Mouse (Mus musculus): ENCODE results near the gene Ribc2. TPM values are rescaled to one million over a fixed set of nuclear protein-coding genes. Genes with fewer than 3 reads are reported as not detected.

The Ribc2 gene
- 0.15 and 0.25 TPM in 2 replicates for polyA plus RNA-seq (2014; fragmentation: Nextera tagmentation; extraction: Ambion mirVana)

GRCm38 (mm10) chr15:85131275-85132192 is at the start of gene Ribc2, which contains the start of gene Smc1b:
Gene Ribc2 (plus strand): TSS chr15:85132078.
Gene Smc1b (minus strand): TSS chr15:85131964.
- 30% methylated on average over 57 of the region's 58 CpGs for WGBS
- H3K27me3 ChIP-seq (replicated peaks; ENCODE audit: control insufficient read depth, insufficient read depth, low read length): peaks cover 7% of the 10 kb centered on the region
- H3K9ac ChIP-seq (ENCODE audit: low read depth, low read length): no peak within 1 kb of the TSS
- peak within 1 kb of the TSS; percentile 56 for H3K4me2 ChIP-seq
- no peaks in the 10 kb centered on the region for H3K9me3 ChIP-seq (ENCODE audit: control insufficient read depth, low read length)
- no peak for ATAC-seq (replicated peaks; ENCODE audit: low FRiP score)
- no peak within 1 kb of the TSS for H3K27ac ChIP-seq (ENCODE audit: low read depth, low read length)
- H3K4me1 ChIP-seq (replicated peaks; ENCODE audit: control insufficient read depth, insufficient read depth, low read length): no peaks in the 10 kb centered on the region
- no peaks in the 10 kb centered on the region for H3K36me3 ChIP-seq (ENCODE audit: control insufficient read depth, insufficient read depth, low read length)
- DNase-seq (ENCODE audit: low spot score): peak; percentile 65
- H3K4me3 ChIP-seq (ENCODE audit: low read depth, low read length): peak within 1 kb of the TSS; percentile 33

DNA sequence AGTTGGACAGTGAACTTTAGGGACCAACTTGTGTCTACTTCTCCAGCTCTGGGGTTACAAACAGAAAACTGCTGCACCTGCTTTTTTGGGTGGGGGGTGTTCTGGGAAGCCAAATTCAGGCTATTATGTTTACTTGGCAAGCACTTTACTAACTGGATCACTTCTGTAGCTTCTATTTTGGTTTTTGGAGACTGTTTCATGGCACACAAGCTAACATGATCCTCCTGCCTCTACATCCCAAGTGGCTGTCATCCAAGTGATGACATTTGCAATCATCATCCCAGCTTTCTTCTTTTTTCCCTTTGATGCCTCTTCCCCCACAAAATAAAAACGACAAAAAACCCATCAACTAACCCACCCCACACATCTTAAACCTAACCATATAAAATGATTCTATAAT is 46.2 kb upstream of the Ribc2 start:
- no peaks in the 10 kb centered on the region for H3K27me3 ChIP-seq (replicated peaks; ENCODE audit: control insufficient read depth, insufficient read depth, low read length)
- 56% methylated on average over 1 of the region's 1 CpGs for WGBS
- H3K9ac ChIP-seq (ENCODE audit: low read depth, low read length): no peak overlapping the region
- H3K4me2 ChIP-seq: no peak overlapping the region
- H3K9me3 ChIP-seq (ENCODE audit: control insufficient read depth, low read length): no peaks in the 10 kb centered on the region
- H3K36me3 ChIP-seq (ENCODE audit: control insufficient read depth, insufficient read depth, low read length): no peaks in the 10 kb centered on the region
- no peak overlapping the region for H3K4me3 ChIP-seq (ENCODE audit: low read depth, low read length)
- ATAC-seq (replicated peaks; ENCODE audit: low FRiP score) (no peak), DNase-seq (ENCODE audit: low spot score) (no peak)
- no peaks in the 10 kb centered on the region for H3K4me1 ChIP-seq (replicated peaks; ENCODE audit: control insufficient read depth, insufficient read depth, low read length)
- no peak overlapping the region for H3K27ac ChIP-seq (ENCODE audit: low read depth, low read length)

DNA sequence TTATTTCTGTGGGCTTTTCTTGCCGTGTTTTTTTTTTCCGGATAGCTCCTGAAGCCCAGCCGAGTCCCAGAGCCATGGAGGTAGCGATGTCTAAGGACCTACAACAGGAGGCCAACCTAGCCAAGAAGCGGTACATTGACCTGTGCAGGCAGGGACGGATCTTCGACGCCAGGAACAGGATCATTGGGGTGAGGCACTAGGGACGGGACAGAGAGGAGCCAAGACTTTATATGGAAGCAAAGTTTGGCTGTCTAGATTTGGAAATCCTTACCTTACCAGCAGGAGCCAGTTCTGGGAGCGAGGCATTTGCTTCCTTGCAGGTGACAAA is 279 bp downstream of the Ribc2 start:
- peak overlapping the region; percentile 33 for H3K4me3 ChIP-seq (ENCODE audit: low read depth, low read length)
- H3K27me3 ChIP-seq (replicated peaks; ENCODE audit: control insufficient read depth, insufficient read depth, low read length): peaks cover 9% of the 10 kb centered on the region
- WGBS: 22% methylated on average over 10 of the region's 10 CpGs
- H3K9me3 ChIP-seq (ENCODE audit: control insufficient read depth, low read length): no peaks in the 10 kb centered on the region
- H3K9ac ChIP-seq (ENCODE audit: low read depth, low read length): no peak overlapping the region
- DNase-seq (ENCODE audit: low spot score): no peak
- peak overlapping the region; percentile 56 for H3K4me2 ChIP-seq
- ATAC-seq (replicated peaks; ENCODE audit: low FRiP score): no peak
- no peaks in the 10 kb centered on the region for H3K36me3 ChIP-seq (ENCODE audit: control insufficient read depth, insufficient read depth, low read length)
- no peaks in the 10 kb centered on the region for H3K4me1 ChIP-seq (replicated peaks; ENCODE audit: control insufficient read depth, insufficient read depth, low read length)
- H3K27ac ChIP-seq (ENCODE audit: low read depth, low read length): no peak overlapping the region

DNA sequence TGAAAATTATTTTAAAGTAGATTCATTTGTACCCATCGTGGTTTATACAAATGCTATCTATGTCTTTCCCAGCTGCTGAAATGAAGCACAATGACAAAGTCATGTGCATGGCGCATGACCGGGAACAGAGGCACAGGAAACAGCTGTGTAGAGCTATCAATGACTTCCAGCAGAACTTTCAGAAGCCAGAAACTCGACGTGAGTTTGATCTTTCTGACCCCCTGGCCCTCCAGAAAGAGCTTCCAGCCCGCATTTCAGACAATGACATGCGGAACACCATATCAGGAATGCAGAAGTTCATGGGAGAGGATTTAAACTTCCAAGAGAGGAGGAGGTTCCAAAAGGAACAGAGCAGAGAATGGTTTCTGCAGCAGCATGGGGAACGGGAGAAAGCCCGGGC is 3.3 kb downstream of the Ribc2 start:
- H3K27me3 ChIP-seq (replicated peaks; ENCODE audit: control insufficient read depth, insufficient read depth, low read length): peaks cover 9% of the 10 kb centered on the region
- no peak overlapping the region for H3K27ac ChIP-seq (ENCODE audit: low read depth, low read length)
- DNase-seq (ENCODE audit: low spot score): no peak
- no peaks in the 10 kb centered on the region for H3K36me3 ChIP-seq (ENCODE audit: control insufficient read depth, insufficient read depth, low read length)
- H3K9me3 ChIP-seq (ENCODE audit: control insufficient read depth, low read length): no peaks in the 10 kb centered on the region
- WGBS: 38% methylated on average over 9 of the region's 9 CpGs
- no peak overlapping the region for H3K4me2 ChIP-seq
- H3K4me3 ChIP-seq (ENCODE audit: low read depth, low read length): no peak overlapping the region
- H3K4me1 ChIP-seq (replicated peaks; ENCODE audit: control insufficient read depth, insufficient read depth, low read length): no peaks in the 10 kb centered on the region
- no peak for ATAC-seq (replicated peaks; ENCODE audit: low FRiP score)
- H3K9ac ChIP-seq (ENCODE audit: low read depth, low read length): no peak overlapping the region

GRCm38 (mm10) chr15:85141290-85141689 is 9.4 kb downstream of the Ribc2 start:
- no peak for ATAC-seq (replicated peaks; ENCODE audit: low FRiP score)

GRCm38 (mm10) chr15:85142441-85142840 is 10.6 kb downstream of the Ribc2 start:
- no peaks in the 10 kb centered on the region for H3K4me1 ChIP-seq (replicated peaks; ENCODE audit: control insufficient read depth, insufficient read depth, low read length)
- DNase-seq (ENCODE audit: low spot score) (no peak), ATAC-seq (replicated peaks; ENCODE audit: low FRiP score) (no peak)
- 47% methylated on average over 2 of the region's 2 CpGs for WGBS
- H3K4me2 ChIP-seq: no peak overlapping the region
- H3K4me3 ChIP-seq (ENCODE audit: low read depth, low read length): no peak overlapping the region
- H3K27ac ChIP-seq (ENCODE audit: low read depth, low read length): no peak overlapping the region
- no peaks in the 10 kb centered on the region; the same call in 1 of the 2 replicates for H3K27me3 ChIP-seq (replicated peaks; ENCODE audit: control insufficient read depth, insufficient read depth, low read length)
- no peak overlapping the region for H3K9ac ChIP-seq (ENCODE audit: low read depth, low read length)
- H3K36me3 ChIP-seq (ENCODE audit: control insufficient read depth, insufficient read depth, low read length): no peaks in the 10 kb centered on the region
- no peaks in the 10 kb centered on the region for H3K9me3 ChIP-seq (ENCODE audit: control insufficient read depth, low read length)

More at GRCm38 (mm10) chr15:85141290-85141689, 9.4 kb downstream of the Ribc2 start:
- DNase-seq (ENCODE audit: low spot score): no peak
- Histone ChIP-seq H3K9ac (ENCODE audit: low read depth, low read length) (no peak overlapping the region), H3K4me2 (no peak overlapping the region), H3K27ac (ENCODE audit: low read depth, low read length) (no peak overlapping the region), H3K36me3 (ENCODE audit: control insufficient read depth, insufficient read depth, low read length) (no peaks in the 10 kb centered on the region), H3K4me3 (ENCODE audit: low read depth, low read length) (no peak overlapping the region), H3K9me3 (ENCODE audit: control insufficient read depth, low read length) (no peaks in the 10 kb centered on the region), H3K27me3 (replicated peaks; ENCODE audit: control insufficient read depth, insufficient read depth, low read length) (peaks cover 3% of the 10 kb centered on the region; the same call in 1 of the 2 replicates), H3K4me1 (replicated peaks; ENCODE audit: control insufficient read depth, insufficient read depth, low read length) (no peaks in the 10 kb centered on the region)
- 81% methylated on average over 10 of the region's 10 CpGs for WGBS

- Histone ChIP-seq H3K4me2 (no peak overlapping the region), H3K4me3 (ENCODE audit: low read depth, low read length) (no peak overlapping the region), H3K9ac (ENCODE audit: low read depth, low read length) (no peak overlapping the region), H3K4me1 (replicated peaks; ENCODE audit: control insufficient read depth, insufficient read depth, low read length) (no peaks in the 10 kb centered on the region), H3K27ac (ENCODE audit: low read depth, low read length) (no peak overlapping the region), H3K9me3 (ENCODE audit: control insufficient read depth, low read length) (no peaks in the 10 kb centered on the region), H3K36me3 (ENCODE audit: control insufficient read depth, insufficient read depth, low read length) (no peaks in the 10 kb centered on the region), H3K27me3 (replicated peaks; ENCODE audit: control insufficient read depth, insufficient read depth, low read length) (no peaks in the 10 kb centered on the region; the same call in 1 of the 2 replicates)
- ATAC-seq (replicated peaks; ENCODE audit: low FRiP score): no peak
- WGBS: 84% methylated on average over 11 of the region's 11 CpGs
- DNase-seq (ENCODE audit: low spot score): no peak
These were observed 11.3 kb downstream of the Ribc2 start for GRCm38 (mm10) chr15:85143161-85143560.

- DNase-seq (ENCODE audit: low spot score) (no peak), ATAC-seq (replicated peaks; ENCODE audit: low FRiP score) (no peak)
- H3K36me3 ChIP-seq (ENCODE audit: control insufficient read depth, insufficient read depth, low read length): no peaks in the 10 kb centered on the region
- no peaks in the 10 kb centered on the region for H3K4me1 ChIP-seq (replicated peaks; ENCODE audit: control insufficient read depth, insufficient read depth, low read length)
- H3K4me2 ChIP-seq: no peak overlapping the region
- 87% methylated on average over 1 of the region's 1 CpGs for WGBS
- no peaks in the 10 kb centered on the region for H3K9me3 ChIP-seq (ENCODE audit: control insufficient read depth, low read length)
- no peak overlapping the region for H3K9ac ChIP-seq (ENCODE audit: low read depth, low read length)
- H3K27ac ChIP-seq (ENCODE audit: low read depth, low read length): no peak overlapping the region
- no peaks in the 10 kb centered on the region; the same call in 1 of the 2 replicates for H3K27me3 ChIP-seq (replicated peaks; ENCODE audit: control insufficient read depth, insufficient read depth, low read length)
- H3K4me3 ChIP-seq (ENCODE audit: low read depth, low read length): no peak overlapping the region
These were observed 11.9 kb downstream of the Ribc2 start for GRCm38 (mm10) chr15:85143747-85144146.

DNA sequence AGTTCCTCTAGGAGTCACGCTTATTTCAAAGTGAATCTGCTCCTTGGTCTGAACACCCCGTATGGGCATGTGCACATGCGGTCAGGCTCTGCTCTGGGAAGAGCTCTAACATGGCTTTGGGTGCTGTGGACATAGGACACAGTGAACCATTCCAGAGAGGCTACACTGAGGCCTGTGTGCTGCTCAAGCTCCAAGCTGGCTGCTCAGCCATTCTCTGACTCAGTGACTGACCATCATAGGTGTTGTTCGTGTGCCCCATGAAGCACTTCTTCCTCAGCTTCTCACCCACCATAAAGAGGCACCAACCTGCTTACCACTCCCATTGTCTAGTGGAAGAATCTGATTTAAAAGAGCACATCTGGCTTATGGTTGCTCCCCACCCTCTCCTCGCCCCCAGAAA is 12.4 kb downstream of the Ribc2 start:
- H3K4me1 ChIP-seq (replicated peaks; ENCODE audit: control insufficient read depth, insufficient read depth, low read length): no peaks in the 10 kb centered on the region
- no peak overlapping the region for H3K4me3 ChIP-seq (ENCODE audit: low read depth, low read length)
- H3K9ac ChIP-seq (ENCODE audit: low read depth, low read length): no peak overlapping the region
- ATAC-seq (replicated peaks; ENCODE audit: low FRiP score) (no peak), DNase-seq (ENCODE audit: low spot score) (no peak)
- no peaks in the 10 kb centered on the region for H3K36me3 ChIP-seq (ENCODE audit: control insufficient read depth, insufficient read depth, low read length)
- 87% methylated on average over 5 of the region's 5 CpGs for WGBS
- H3K9me3 ChIP-seq (ENCODE audit: control insufficient read depth, low read length): no peaks in the 10 kb centered on the region
- no peaks in the 10 kb centered on the region for H3K27me3 ChIP-seq (replicated peaks; ENCODE audit: control insufficient read depth, insufficient read depth, low read length)
- H3K4me2 ChIP-seq: no peak overlapping the region
- no peak overlapping the region for H3K27ac ChIP-seq (ENCODE audit: low read depth, low read length)

Data from liver, embryonic 11.5 days (tissue).